Mouse (Mus musculus) embryonic fibroblast, embryonic 13.5 days (primary cell): ENCODE data around the gene Inpp5a.

ENCODE experiments used
- CTCF ChIP-seq: IDR thresholded peaks from 2 replicates; pipeline ENCODE4 v1.5.1; 2011; ENCODE audit warnings: mild to moderate bottlenecking, control low read depth, low read length, moderate library complexity, borderline replicate concordance; ENCODE audit not compliant: insufficient read depth
- POLR2A ChIP-seq: IDR thresholded peaks from 2 replicates; pipeline ENCODE4 v1.6.1; 2011; ENCODE audit warnings: low read depth, mild to moderate bottlenecking, control low read depth, low read length, moderate library complexity

DNA sequence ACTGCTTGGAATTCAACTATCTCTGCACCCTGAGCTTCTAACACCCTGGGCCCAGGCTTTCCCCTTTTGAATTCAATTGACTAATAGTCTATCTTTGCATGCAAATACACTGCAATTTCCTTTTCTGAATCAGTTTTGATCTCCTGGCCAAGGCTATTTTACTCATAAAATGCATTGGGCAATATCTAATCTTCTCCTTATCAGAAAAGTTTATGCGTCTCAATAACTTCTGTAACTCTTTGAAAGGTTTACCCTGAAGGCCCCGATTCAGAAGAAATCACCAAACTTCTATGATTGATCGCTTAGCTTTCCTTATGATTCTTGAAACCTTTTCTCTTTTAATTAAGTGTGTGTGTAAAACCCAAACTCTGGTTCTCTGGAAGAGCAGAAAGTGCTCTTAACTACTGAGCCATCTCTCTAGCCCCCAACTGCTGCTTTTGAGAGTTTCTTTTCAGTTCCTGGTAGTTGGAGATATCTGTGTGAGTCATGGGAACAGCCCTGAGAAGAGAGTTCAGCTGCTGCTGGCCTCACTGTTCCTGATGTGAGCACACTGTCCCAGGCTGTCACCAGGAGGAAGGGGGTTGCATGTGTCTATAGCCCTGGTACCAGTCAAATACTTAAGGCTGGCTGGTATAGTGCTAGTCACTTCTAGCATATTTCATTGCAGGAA lies 27.9 kb upstream of the Inpp5a start:
- TF ChIP-seq CTCF = no peak
- TF ChIP-seq POLR2A = no peak
